Mouse (Mus musculus) CH12.LX (cell line): ENCODE measurements around the gene D10Wsu102e. TPM values are rescaled to one million over a fixed set of nuclear protein-coding genes. Genes with fewer than 3 reads are reported as not detected.

Source experiments
- DNase-seq: peaks from one replicate; pipeline ENCODE4 v3.0.0-alpha.2; 2013; ENCODE audit errors: extremely low read depth
- H3K27ac ChIP-seq: 2 replicates; pipeline ENCODE4 v1.5.1; 2012; ENCODE audit warnings: low read depth, mild to moderate bottlenecking, control low read depth, moderate library complexity; ENCODE audit not compliant: insufficient read depth
- H3K27me3 ChIP-seq: replicated peaks from 2 replicates; pipeline ENCODE3; 2012; ENCODE audit warnings: inconsistent platforms
- H3K36me3 ChIP-seq, 2 experiments: replicated peaks in 1 of 2; 2 replicates each; pipeline versions ENCODE3 to v1.6.1; 2012; ENCODE audit warnings: inconsistent platforms in 1 of 2, low read length in 1 of 2, mild to moderate bottlenecking in 1 of 2, mixed read lengths in 1 of 2, moderate library complexity in 1 of 2; ENCODE audit not compliant: control insufficient read depth in 1 of 2, insufficient read depth in 1 of 2
- H3K4me1 ChIP-seq, 2 experiments: 2 replicates each; pipeline ENCODE4 v1.6.1; 2012; ENCODE audit warnings: inconsistent platforms in 1 of 2, moderate library complexity in 1 of 2; ENCODE audit not compliant: insufficient read depth in 2 of 2, control insufficient read depth in 1 of 2
- H3K4me2 ChIP-seq: 2 replicates; pipeline ENCODE4 v1.6.1; 2012; ENCODE audit warnings: low read depth, mild to moderate bottlenecking, control low read depth; ENCODE audit not compliant: poor library complexity, insufficient read depth, severe bottlenecking
- H3K4me3 ChIP-seq, 3 experiments: fragments of 150-350 bp in 1 of 3; sonication (generic) in 1 of 3; replicated peaks in 1 of 3; 2 replicates each; pipeline versions ENCODE3 to v1.5.1; 2011 to 2012; ENCODE audit warnings: low read depth in 2 of 3, low read length in 2 of 3, mild to moderate bottlenecking in 2 of 3, moderate library complexity in 2 of 3, control low read depth in 1 of 3, improper control_type of control experiment in 1 of 3, inconsistent platforms in 1 of 3, mixed read lengths in 1 of 3; ENCODE audit not compliant: poor library complexity in 1 of 3
- H3K79me2 ChIP-seq: replicated peaks from 2 replicates; pipeline ENCODE4 v1.6.1; 2012; ENCODE audit warnings: mild to moderate bottlenecking, moderate library complexity; ENCODE audit not compliant: control insufficient read depth, poor library complexity, insufficient read depth, severe bottlenecking; ENCODE audit errors: extremely low read depth
- H3K9ac ChIP-seq: 2 replicates; pipeline ENCODE4 v1.6.1; 2012; ENCODE audit warnings: low read depth, mild to moderate bottlenecking, control low read depth, moderate library complexity; ENCODE audit not compliant: insufficient read depth
- H3K9me3 ChIP-seq: replicated peaks from 2 replicates; pipeline ENCODE3; 2012; ENCODE audit warnings: low read length, inconsistent platforms, mixed read lengths
- CHD1 ChIP-seq: IDR thresholded peaks from 2 replicates; pipeline ENCODE4 v1.6.1; 2012; ENCODE audit warnings: low read depth, low read length, improper control_type of control experiment, inconsistent platforms
- ELF1 ChIP-seq: IDR thresholded peaks from 2 replicates; pipeline ENCODE4 v1.6.1; 2014; ENCODE audit warnings: low read depth, mild to moderate bottlenecking, inconsistent platforms, low read length, improper control_type of control experiment
- EP300 ChIP-seq: IDR thresholded peaks from 2 replicates; pipeline ENCODE4 v1.6.1; 2011; ENCODE audit warnings: low read length, improper control_type of control experiment
- HCFC1 ChIP-seq: IDR thresholded peaks from 2 replicates; pipeline ENCODE4 v1.6.1; 2012; ENCODE audit warnings: low read depth, mild to moderate bottlenecking, inconsistent platforms, low read length, improper control_type of control experiment
- JUN ChIP-seq: IDR thresholded peaks from 2 replicates; pipeline ENCODE4 v1.6.1; 2011; ENCODE audit warnings: low read depth, mild to moderate bottlenecking, low read length, improper control_type of control experiment, moderate library complexity; ENCODE audit not compliant: insufficient read depth
- KAT2A ChIP-seq: IDR thresholded peaks from 2 replicates; pipeline ENCODE4 v1.6.1; 2012; ENCODE audit warnings: low read length, improper control_type of control experiment, inconsistent platforms; ENCODE audit not compliant: insufficient replicate concordance
- MAFK ChIP-seq: IDR thresholded peaks from 2 replicates; pipeline ENCODE4 v1.6.1; 2011; ENCODE audit warnings: low read length, improper control_type of control experiment; ENCODE audit not compliant: insufficient replicate concordance
- MAZ ChIP-seq: IDR thresholded peaks from 2 replicates; pipeline ENCODE4 v1.6.1; 2012; ENCODE audit warnings: low read depth, mild to moderate bottlenecking, inconsistent platforms, low read length, improper control_type of control experiment, moderate library complexity
- MXI1 ChIP-seq: IDR thresholded peaks from 2 replicates; pipeline ENCODE4 v1.6.1; 2011; ENCODE audit warnings: mild to moderate bottlenecking, low read depth, low read length, improper control_type of control experiment
- NELFE ChIP-seq: IDR thresholded peaks from 2 replicates; pipeline ENCODE4 v1.6.1; 2011; ENCODE audit warnings: low read depth, low read length, improper control_type of control experiment
- PAX5 ChIP-seq: IDR thresholded peaks from 2 replicates; pipeline ENCODE4 v1.6.1; 2012; ENCODE audit warnings: low read length, inconsistent platforms, mixed read lengths
- POLR2A ChIP-seq: IDR thresholded peaks from 2 replicates; pipeline ENCODE4 v1.6.1; 2011; ENCODE audit warnings: low read depth, mild to moderate bottlenecking, improper control_type of control experiment, low read length
- POLR2AphosphoS2 ChIP-seq: IDR thresholded peaks from 2 replicates; pipeline ENCODE4 v1.6.1; 2011; ENCODE audit warnings: low read depth, low read length, improper control_type of control experiment
- RAD21 ChIP-seq: IDR thresholded peaks from 2 replicates; pipeline ENCODE4 v1.6.1; 2011; ENCODE audit warnings: low read depth, mild to moderate bottlenecking, low read length, improper control_type of control experiment, moderate library complexity
- SIN3A ChIP-seq: IDR thresholded peaks from 2 replicates; pipeline ENCODE4 v1.6.1; 2012; ENCODE audit warnings: low read length, improper control_type of control experiment, inconsistent platforms
- SMC3 ChIP-seq: IDR thresholded peaks from 2 replicates; pipeline ENCODE4 v1.6.1; 2011; ENCODE audit warnings: low read depth, low read length, improper control_type of control experiment
- TBP ChIP-seq: conservative IDR thresholded peaks from 2 replicates; pipeline ENCODE4 v1.6.1; 2011; ENCODE audit warnings: low read depth, low read length, improper control_type of control experiment
- USF1 ChIP-seq: IDR thresholded peaks from 2 replicates; pipeline ENCODE4 v1.6.1; 2014; ENCODE audit warnings: low read depth, mild to moderate bottlenecking, inconsistent platforms, low read length, improper control_type of control experiment
- ZC3H11A ChIP-seq: IDR thresholded peaks from 2 replicates; pipeline ENCODE4 v1.6.1; 2012; ENCODE audit warnings: low read depth, mild to moderate bottlenecking, inconsistent platforms, low read length, improper control_type of control experiment
- ZKSCAN1 ChIP-seq: IDR thresholded peaks from 2 replicates; pipeline ENCODE4 v1.6.1; 2012; ENCODE audit warnings: low read depth, inconsistent platforms, low read length, improper control_type of control experiment, borderline replicate concordance
- ZMIZ1 ChIP-seq: IDR thresholded peaks from 2 replicates; pipeline ENCODE4 v1.6.1; 2012; ENCODE audit warnings: low read depth, mild to moderate bottlenecking, inconsistent platforms, low read length, improper control_type of control experiment
- dilution Hi-C: fragments of 300-500 bp; cut with MboI; formaldehyde crosslinking; loops from 2 replicates; pipeline ENCODE4 v1.14.3; 2020; ENCODE audit warnings: low sequenced_read_pairs; ENCODE audit not compliant: extremely low pct_unique_long_range_greater_than_20kb, extremely low pct_ligation_motif_present
- in situ Hi-C: fragments of 300-500 bp; cut with MboI; formaldehyde crosslinking; loops from 3 replicates; pipeline ENCODE4 v1.14.3; 2019; ENCODE audit warnings: low sequenced_read_pairs, low pct_ligation_motif_present, low pct_unique_long_range_greater_than_20kb, mixed read lengths
- polyA plus RNA-seq: library from polyadenylated mRNA; unstranded; fragments of >175 nt; gene quantifications from 2 replicates; pipeline ENCODE4 v1.2.1, GENCODE M21; 2012; ENCODE audit warnings: low read depth; ENCODE audit not compliant: insufficient read length
- total RNA-seq, 2 experiments: library from RNA; depleted of rRNA; stranded (reverse); fragments of 300-350 nt in 1 of 2; fragments of >200 nt in 1 of 2; gene quantifications; 2 replicates each; pipeline ENCODE4 v1.2.3; 2012 to 2014

D10Wsu102e gene
- total and polyA plus RNA-seq, 3 experiments: 1.0 to 1.6 (median 1.6) TPM

DNA sequence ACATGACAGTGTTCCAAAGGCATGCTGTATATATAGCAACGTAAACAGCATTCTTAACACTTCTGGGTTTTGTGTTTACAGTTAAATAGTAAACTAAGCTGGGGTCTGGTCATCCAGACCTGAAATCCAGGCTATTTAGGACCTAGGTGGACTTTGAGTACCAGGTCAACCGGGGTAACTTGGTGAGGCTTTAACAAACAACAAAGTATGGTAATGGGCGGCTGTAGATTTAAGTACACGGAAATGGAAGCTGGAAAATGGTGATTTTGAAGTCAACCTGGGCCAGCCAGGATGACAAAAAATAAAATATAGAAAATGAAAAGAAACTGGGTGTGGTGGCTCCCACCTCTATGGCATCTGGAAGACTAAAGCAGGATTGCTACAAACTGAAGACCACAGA is 570 bp upstream of the D10Wsu102e start:
- H3K27ac ChIP-seq: no peak overlapping the region
- H3K9ac ChIP-seq: peak overlapping the region; percentile 57

DNA sequence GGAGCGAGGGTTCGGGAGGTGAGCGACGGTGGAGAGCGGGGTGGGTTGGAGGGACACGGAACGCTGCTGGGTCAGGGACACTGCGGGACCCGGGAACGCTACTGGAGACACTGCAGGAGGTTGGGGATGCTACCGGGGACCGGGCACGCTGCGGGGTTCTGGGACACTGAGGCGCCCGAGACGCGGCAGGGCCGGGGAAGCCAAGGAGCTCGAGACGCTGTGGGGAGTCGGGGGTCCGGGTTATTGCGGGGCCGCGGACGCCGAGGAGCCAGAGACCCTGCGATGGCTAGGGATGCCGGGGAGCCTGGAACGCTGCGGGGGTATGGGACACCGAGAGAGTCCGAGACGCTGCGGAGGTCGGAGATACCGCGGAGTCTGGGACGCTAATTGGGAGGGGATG is 335 bp downstream of the D10Wsu102e start:
- H3K4me2 ChIP-seq: peak overlapping the region; percentile 69; the same call in 1 of the 2 replicates
- H3K9me3 ChIP-seq: no peaks in the 10 kb centered on the region
- in situ Hi-C loops (no loop called here), dilution Hi-C loops (no loop called here)
- TF ChIP-seq MAFK (no peak), SIN3A (peak; percentile 8; the same call in 1 of the 2 replicates)
- peaks cover 29 to 32% of the 10 kb centered on the region in 2 experiments for H3K36me3 ChIP-seq
- no peak overlapping the region for H3K27ac ChIP-seq
- no peaks in the 10 kb centered on the region for H3K27me3 ChIP-seq
- H3K9ac ChIP-seq: peak overlapping the region; percentile 71
- no peak for DNase-seq
- H3K79me2 ChIP-seq: peaks cover 27% of the 10 kb centered on the region
- H3K4me3 ChIP-seq: peak overlapping the region; percentile 92 to 100 (median 92)
- peaks cover 9 to 49% of the 10 kb centered on the region in 2 experiments for H3K4me1 ChIP-seq

More for the DNA sequence above, 570 bp upstream of the D10Wsu102e start:
- dilution Hi-C loops (no loop called here), in situ Hi-C loops (no loop called here)
- Histone ChIP-seq H3K9me3 (no peaks in the 10 kb centered on the region), H3K4me3 (peak overlapping the region; percentile 46 to 100 (median 51))
- no peak for TF ChIP-seq CHD1
- no peak; the same call in 1 of the 2 replicates for TF ChIP-seq NELFE
- no peak for TF ChIP-seq USF1
- TF ChIP-seq EP300: no peak
- no peak for TF ChIP-seq RAD21
- TF ChIP-seq TBP: no peak
- TF ChIP-seq SMC3: no peak
- TF ChIP-seq ZC3H11A: no peak
- TF ChIP-seq KAT2A: no peak
- no peak for TF ChIP-seq POLR2AphosphoS2
- TF ChIP-seq POLR2A: no peak
- no peak for TF ChIP-seq PAX5
- TF ChIP-seq MXI1: no peak
- TF ChIP-seq ZMIZ1: no peak; the same call in 1 of the 2 replicates
- no peak for TF ChIP-seq MAZ
- no peak for TF ChIP-seq JUN
- TF ChIP-seq HCFC1: no peak
- no peak for TF ChIP-seq ZKSCAN1
- no peak for TF ChIP-seq MAFK
- TF ChIP-seq ELF1: no peak
- TF ChIP-seq, all 38 proteins: peak for 0
- H3K4me1 ChIP-seq: peaks cover 9 to 43% of the 10 kb centered on the region in 2 experiments
- peaks cover 20 to 23% of the 10 kb centered on the region in 2 experiments for H3K36me3 ChIP-seq
- peak overlapping the region; percentile 86 for H3K4me2 ChIP-seq
- H3K79me2 ChIP-seq: peaks cover 27% of the 10 kb centered on the region
- no peaks in the 10 kb centered on the region for H3K27me3 ChIP-seq
- DNase-seq: no peak
